Mouse (Mus musculus) T-cell, adult 2 months (primary cell): ENCODE results near the gene Nudcd2.

Experiments used
- DNase-seq: peaks from one replicate; pipeline ENCODE4 v3.0.0; 2022; ENCODE audit warnings: low spot score

Gene Nudcd2

GRCm38 (mm10) chr11:40755109-40755627, 21.7 kb downstream of the Nudcd2 start, which contains the start of gene Ccng1:
Gene Ccng1, minus strand, starts transcription at chr11:40755311.
- peak; percentile 79 for DNase-seq

- DNase-seq, result no peak
These were observed 22.5 kb downstream of the Nudcd2 start for GRCm38 (mm10) chr11:40755968-40756367.

- DNase-seq, result no peak
These were observed 26.4 kb downstream of the Nudcd2 start for GRCm38 (mm10) chr11:40759896-40760295.

- DNase-seq, result peak; percentile 32
These were observed 29.9 kb downstream of the Nudcd2 start for GRCm38 (mm10) chr11:40763395-40763794.

GRCm38 (mm10) chr11:40764690-40765089, 31.2 kb downstream of the Nudcd2 start:
- no peak for DNase-seq

GRCm38 (mm10) chr11:40775315-40776269, 42.1 kb downstream of the Nudcd2 start:
- peak; percentile 2 for DNase-seq

- DNase-seq, result no peak
These were observed 48.4 kb downstream of the Nudcd2 start for GRCm38 (mm10) chr11:40781857-40782256.

- DNase-seq, result no peak
These were observed 49.9 kb downstream of the Nudcd2 start for GRCm38 (mm10) chr11:40783346-40783745.

- DNase-seq, result no peak
These were observed 50.9 kb downstream of the Nudcd2 start for GRCm38 (mm10) chr11:40784326-40784725.

GRCm38 (mm10) chr11:40786900-40787299, 53.4 kb downstream of the Nudcd2 start:
- no peak for DNase-seq
